Mouse (Mus musculus): ENCODE measurements around the gene Tgfbr3. TPM values are rescaled to one million over a fixed set of nuclear protein-coding genes. Genes with fewer than 3 reads are reported as not detected.

The Tgfbr3 gene
- total RNA-seq, 1 experiment from 2014 or later, result 2.7 TPM

DNA sequence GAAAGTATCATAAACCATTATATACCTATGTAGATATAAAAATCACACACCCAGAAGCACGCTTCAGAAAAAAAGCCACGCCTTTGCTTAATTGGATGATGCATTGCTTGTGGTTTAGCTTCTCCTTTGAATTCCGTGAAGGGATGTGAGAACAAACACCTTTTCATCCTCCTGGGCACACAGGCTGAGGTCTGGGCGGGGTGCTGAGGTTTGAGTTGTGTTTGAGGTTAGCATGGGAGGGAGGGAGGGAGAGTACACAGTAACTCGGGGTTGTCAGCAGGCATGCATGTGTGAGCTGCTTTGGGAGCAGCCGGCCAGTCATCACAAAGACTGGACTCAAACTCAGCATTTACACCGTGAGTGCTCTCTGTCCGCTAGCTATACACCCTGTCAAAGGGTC is 209.5 kb downstream of the Tgfbr3 start:
- peak; percentile 55; the same call in 1 of the 2 replicates for ATAC-seq (ENCODE audit: extremely low read depth, insufficient number of reproducible peaks, low FRiP score, poor library complexity, severe bottlenecking)

DNA sequence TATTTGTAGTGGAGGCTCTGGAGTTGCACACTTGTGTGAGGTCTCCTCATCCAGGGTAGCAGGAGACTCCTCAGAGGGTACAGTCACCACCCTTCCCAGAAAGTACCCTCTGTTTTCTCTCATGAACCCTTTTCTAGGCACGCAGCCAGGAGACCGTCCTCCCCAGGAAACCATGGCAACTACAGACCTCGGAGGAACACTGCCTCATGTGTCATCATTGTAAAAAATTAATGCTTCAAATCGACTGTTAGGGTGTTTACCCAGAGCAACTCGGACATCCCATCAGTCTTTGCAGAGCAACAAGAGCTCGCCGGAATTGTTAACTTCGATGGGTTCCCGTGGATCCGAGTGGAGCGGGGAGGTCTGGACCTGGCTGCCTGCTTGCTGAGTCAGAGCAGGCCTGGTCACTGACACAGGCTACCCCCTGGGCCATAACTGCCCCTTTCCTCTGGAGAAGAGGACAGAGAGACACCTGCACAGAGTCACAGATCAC is 210.2 kb downstream of the Tgfbr3 start:
- ATAC-seq (ENCODE audit: extremely low read depth, insufficient number of reproducible peaks, low FRiP score, poor library complexity, severe bottlenecking), result no peak

- ATAC-seq (ENCODE audit: extremely low read depth, insufficient number of reproducible peaks, low FRiP score, poor library complexity, severe bottlenecking), result no peak
Measured at GRCm38 (mm10) chr5:107078361-107078760, 211.1 kb downstream of the Tgfbr3 start.

GRCm38 (mm10) chr5:107077900-107078299 is 211.5 kb downstream of the Tgfbr3 start:
- ATAC-seq (ENCODE audit: extremely low read depth, insufficient number of reproducible peaks, low FRiP score, poor library complexity, severe bottlenecking), result no peak

- ATAC-seq (ENCODE audit: extremely low read depth, insufficient number of reproducible peaks, low FRiP score, poor library complexity, severe bottlenecking), result no peak
Measured at GRCm38 (mm10) chr5:107074980-107075583, 214.3 kb downstream of the Tgfbr3 start.

- ATAC-seq (ENCODE audit: extremely low read depth, insufficient number of reproducible peaks, low FRiP score, poor library complexity, severe bottlenecking), result no peak
Measured at GRCm38 (mm10) chr5:107074350-107074749, 215.1 kb downstream of the Tgfbr3 start.

GRCm38 (mm10) chr5:107073536-107073935 is 215.9 kb downstream of the Tgfbr3 start:
- no peak for ATAC-seq (ENCODE audit: extremely low read depth, insufficient number of reproducible peaks, low FRiP score, poor library complexity, severe bottlenecking)

GRCm38 (mm10) chr5:107068146-107068545 is 221.3 kb downstream of the Tgfbr3 start:
- no peak for ATAC-seq (ENCODE audit: extremely low read depth, insufficient number of reproducible peaks, low FRiP score, poor library complexity, severe bottlenecking)

DNA sequence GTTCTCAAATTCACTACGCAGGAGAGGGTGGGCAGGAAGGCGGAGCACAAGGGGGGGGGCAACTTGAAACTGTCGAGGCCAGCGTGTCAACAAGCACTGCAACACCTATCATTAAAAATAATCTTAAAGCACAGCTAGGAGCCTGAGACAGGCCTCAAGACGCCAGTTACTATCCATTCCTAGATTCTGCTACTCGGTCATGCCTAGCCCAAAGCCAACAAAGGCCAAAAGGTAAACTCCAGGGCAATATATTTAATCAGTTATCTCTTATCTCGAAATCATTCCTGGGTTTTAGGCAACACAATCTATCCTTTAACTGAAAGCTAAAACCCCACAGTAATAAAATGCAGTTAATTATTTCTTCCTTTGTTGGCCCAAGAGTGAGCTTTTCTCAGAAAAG is 221.9 kb downstream of the Tgfbr3 start:
- ATAC-seq (ENCODE audit: extremely low read depth, insufficient number of reproducible peaks, low FRiP score, poor library complexity, severe bottlenecking), result no peak

DNA sequence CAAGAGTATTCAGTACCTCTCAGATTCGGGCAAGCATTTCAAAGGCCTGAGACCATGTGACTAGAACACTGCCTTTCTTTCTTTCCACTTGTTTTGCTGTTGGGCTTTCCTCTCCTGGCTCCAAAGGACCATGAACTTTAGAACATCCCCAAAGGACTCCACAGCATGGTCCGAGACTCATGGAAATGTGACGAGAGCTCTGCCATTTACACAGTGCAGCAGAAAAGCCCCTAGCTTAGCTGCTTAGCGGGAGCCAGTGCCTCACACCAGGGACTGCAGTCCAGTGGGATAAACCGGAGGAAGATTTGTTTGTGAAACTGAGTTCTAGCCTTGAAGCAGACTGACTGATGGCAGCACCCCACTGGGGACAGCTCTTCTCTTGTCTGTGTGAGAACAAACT is 224.5 kb downstream of the Tgfbr3 start:
- ATAC-seq (ENCODE audit: extremely low read depth, insufficient number of reproducible peaks, low FRiP score, poor library complexity, severe bottlenecking), result no peak

GRCm38 (mm10) chr5:107062229-107062852 is 227.1 kb downstream of the Tgfbr3 start:
- no peak for ATAC-seq (ENCODE audit: extremely low read depth, insufficient number of reproducible peaks, low FRiP score, poor library complexity, severe bottlenecking)

DNA sequence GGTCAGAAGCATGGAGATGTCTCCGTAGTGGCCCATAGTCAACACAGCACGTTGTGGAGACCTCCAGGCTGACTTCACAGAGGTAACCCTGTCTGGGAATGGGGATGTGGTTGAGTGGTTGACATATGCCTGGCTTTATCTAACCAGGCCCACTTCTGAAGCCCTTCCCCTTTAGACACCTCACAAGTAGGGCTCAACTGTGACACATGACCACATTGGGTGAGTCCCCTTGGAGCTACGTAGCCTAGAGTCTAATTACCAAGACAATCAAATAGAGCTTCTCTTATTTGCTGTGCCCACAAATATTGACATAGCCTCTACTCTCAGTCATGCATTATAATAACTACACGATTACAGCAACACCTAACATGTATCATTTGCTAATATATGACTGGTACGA is 229.9 kb downstream of the Tgfbr3 start:
- ATAC-seq (ENCODE audit: extremely low read depth, insufficient number of reproducible peaks, low FRiP score, poor library complexity, severe bottlenecking), result no peak

GRCm38 (mm10) chr5:107058642-107059041 is 230.8 kb downstream of the Tgfbr3 start:
- no peak for ATAC-seq (ENCODE audit: extremely low read depth, insufficient number of reproducible peaks, low FRiP score, poor library complexity, severe bottlenecking)

Other genes with a start within 250 kb of the Tgfbr3 start
- gene Brdt, start 41.5 kb upstream of the Tgfbr3 start, total RNA-seq (2017), result 0.49 and 1.4 TPM in 2 replicates
- gene Ephx4, start 113.1 kb upstream of the Tgfbr3 start, total RNA-seq (2017), result not detected in 2 replicates
- gene Lpcat2b, start 141.9 kb upstream of the Tgfbr3 start, total RNA-seq (2017), result 0.12 TPM in 1 of 2 replicates, not detected in the other
- gene Btbd8, start 148.4 kb upstream of the Tgfbr3 start, total RNA-seq (2017), result 9.7 and 9.9 TPM in 2 replicates
- 1.2 and 1.4 TPM in 2 replicates for gene Gm42669, start 218.0 kb upstream of the Tgfbr3 start, total RNA-seq (2017)
- gene 1700028K03Rik, start 245.1 kb upstream of the Tgfbr3 start, total RNA-seq (2017), result 0.12 TPM in 1 of 2 replicates, not detected in the other

All from neutrophil, adult 5-6 weeks (primary cell).